Mouse (Mus musculus) CH12.LX (cell line): ENCODE data around the gene Nova2. TPM values are rescaled to one million over a fixed set of nuclear protein-coding genes. Genes with fewer than 3 reads are reported as not detected.
A peak's percentile ranks its signal among the peaks of the same experiment; 100 is the strongest.

Source experiments
- DNase-seq: peaks from one replicate; pipeline ENCODE4 v3.0.0-alpha.2; 2013; ENCODE audit errors: extremely low read depth
- H3K27ac ChIP-seq: 2 replicates; pipeline ENCODE4 v1.5.1; 2012; ENCODE audit warnings: low read depth, mild to moderate bottlenecking, control low read depth, moderate library complexity; ENCODE audit not compliant: insufficient read depth
- H3K27me3 ChIP-seq: replicated peaks from 2 replicates; pipeline ENCODE3; 2012; ENCODE audit warnings: inconsistent platforms
- H3K36me3 ChIP-seq, 2 experiments: replicated peaks in 1 of 2; 2 replicates each; pipeline versions ENCODE3 to v1.6.1; 2012; ENCODE audit warnings: inconsistent platforms in 1 of 2, low read length in 1 of 2, mild to moderate bottlenecking in 1 of 2, mixed read lengths in 1 of 2, moderate library complexity in 1 of 2; ENCODE audit not compliant: control insufficient read depth in 1 of 2, insufficient read depth in 1 of 2
- H3K4me1 ChIP-seq, 2 experiments: 2 replicates each; pipeline ENCODE4 v1.6.1; 2012; ENCODE audit warnings: inconsistent platforms in 1 of 2, moderate library complexity in 1 of 2; ENCODE audit not compliant: insufficient read depth in 2 of 2, control insufficient read depth in 1 of 2
- H3K4me2 ChIP-seq: 2 replicates; pipeline ENCODE4 v1.6.1; 2012; ENCODE audit warnings: low read depth, mild to moderate bottlenecking, control low read depth; ENCODE audit not compliant: poor library complexity, insufficient read depth, severe bottlenecking
- H3K4me3 ChIP-seq, 3 experiments: fragments of 150-350 bp in 1 of 3; sonication (generic) in 1 of 3; replicated peaks in 1 of 3; 2 replicates each; pipeline versions ENCODE3 to v1.5.1; 2011 to 2012; ENCODE audit warnings: low read depth in 2 of 3, low read length in 2 of 3, mild to moderate bottlenecking in 2 of 3, moderate library complexity in 2 of 3, control low read depth in 1 of 3, improper control_type of control experiment in 1 of 3, inconsistent platforms in 1 of 3, mixed read lengths in 1 of 3; ENCODE audit not compliant: poor library complexity in 1 of 3
- H3K79me2 ChIP-seq: replicated peaks from 2 replicates; pipeline ENCODE4 v1.6.1; 2012; ENCODE audit warnings: mild to moderate bottlenecking, moderate library complexity; ENCODE audit not compliant: control insufficient read depth, poor library complexity, insufficient read depth, severe bottlenecking; ENCODE audit errors: extremely low read depth
- H3K9ac ChIP-seq: 2 replicates; pipeline ENCODE4 v1.6.1; 2012; ENCODE audit warnings: low read depth, mild to moderate bottlenecking, control low read depth, moderate library complexity; ENCODE audit not compliant: insufficient read depth
- H3K9me3 ChIP-seq: replicated peaks from 2 replicates; pipeline ENCODE3; 2012; ENCODE audit warnings: low read length, inconsistent platforms, mixed read lengths
- BHLHE40 ChIP-seq: IDR thresholded peaks from 2 replicates; pipeline ENCODE4 v1.6.1; 2011; ENCODE audit warnings: mild to moderate bottlenecking, low read depth, low read length, improper control_type of control experiment
- CTCF ChIP-seq, 2 experiments: IDR thresholded peaks in 1 of 2; conservative IDR thresholded peaks in 1 of 2; 2 replicates each; pipeline ENCODE4 v1.5.1; 2011 to 2012; ENCODE audit warnings: low read depth in 2 of 2, low read length in 2 of 2, improper control_type of control experiment in 1 of 2, inconsistent platforms in 1 of 2, mild to moderate bottlenecking in 1 of 2, moderate library complexity in 1 of 2
- EP300 ChIP-seq: IDR thresholded peaks from 2 replicates; pipeline ENCODE4 v1.6.1; 2011; ENCODE audit warnings: low read length, improper control_type of control experiment
- ETS1 ChIP-seq: conservative IDR thresholded peaks from 2 replicates; pipeline ENCODE4 v1.6.1; 2012; ENCODE audit warnings: low read depth, mild to moderate bottlenecking, inconsistent platforms, low read length, improper control_type of control experiment, moderate library complexity
- GABPA ChIP-seq: IDR thresholded peaks from 2 replicates; pipeline ENCODE4 v1.6.1; 2012; ENCODE audit warnings: low read depth, low read length, improper control_type of control experiment, inconsistent platforms; ENCODE audit not compliant: insufficient replicate concordance
- IRF4 ChIP-seq: IDR thresholded peaks from 2 replicates; pipeline ENCODE4 v1.6.1; 2014; ENCODE audit warnings: low read depth, mild to moderate bottlenecking, inconsistent platforms, low read length, improper control_type of control experiment
- JUN ChIP-seq: IDR thresholded peaks from 2 replicates; pipeline ENCODE4 v1.6.1; 2011; ENCODE audit warnings: low read depth, mild to moderate bottlenecking, low read length, improper control_type of control experiment, moderate library complexity; ENCODE audit not compliant: insufficient read depth
- JUND ChIP-seq: conservative IDR thresholded peaks from 2 replicates; pipeline ENCODE4 v1.6.1; 2011; ENCODE audit warnings: low read depth, low read length, improper control_type of control experiment
- KAT2A ChIP-seq: IDR thresholded peaks from 2 replicates; pipeline ENCODE4 v1.6.1; 2012; ENCODE audit warnings: low read length, improper control_type of control experiment, inconsistent platforms; ENCODE audit not compliant: insufficient replicate concordance
- MAZ ChIP-seq: IDR thresholded peaks from 2 replicates; pipeline ENCODE4 v1.6.1; 2012; ENCODE audit warnings: low read depth, mild to moderate bottlenecking, inconsistent platforms, low read length, improper control_type of control experiment, moderate library complexity
- MEF2A ChIP-seq: IDR thresholded peaks from 2 replicates; pipeline ENCODE4 v1.6.1; 2014; ENCODE audit warnings: low read depth, mild to moderate bottlenecking, inconsistent platforms, low read length, improper control_type of control experiment, borderline replicate concordance
- MXI1 ChIP-seq: IDR thresholded peaks from 2 replicates; pipeline ENCODE4 v1.6.1; 2011; ENCODE audit warnings: mild to moderate bottlenecking, low read depth, low read length, improper control_type of control experiment
- NRF1 ChIP-seq: IDR thresholded peaks from 2 replicates; pipeline ENCODE4 v1.6.1; 2014; ENCODE audit warnings: low read depth, mild to moderate bottlenecking, inconsistent platforms, low read length, improper control_type of control experiment, moderate library complexity
- PAX5 ChIP-seq: IDR thresholded peaks from 2 replicates; pipeline ENCODE4 v1.6.1; 2012; ENCODE audit warnings: low read length, inconsistent platforms, mixed read lengths
- POLR2AphosphoS2 ChIP-seq: IDR thresholded peaks from 2 replicates; pipeline ENCODE4 v1.6.1; 2011; ENCODE audit warnings: low read depth, low read length, improper control_type of control experiment
- RAD21 ChIP-seq: IDR thresholded peaks from 2 replicates; pipeline ENCODE4 v1.6.1; 2011; ENCODE audit warnings: low read depth, mild to moderate bottlenecking, low read length, improper control_type of control experiment, moderate library complexity
- RCOR1 ChIP-seq: conservative IDR thresholded peaks from 2 replicates; pipeline ENCODE4 v1.6.1; 2012; ENCODE audit warnings: low read depth, mild to moderate bottlenecking, inconsistent platforms, low read length, improper control_type of control experiment
- SIN3A ChIP-seq: IDR thresholded peaks from 2 replicates; pipeline ENCODE4 v1.6.1; 2012; ENCODE audit warnings: low read length, improper control_type of control experiment, inconsistent platforms
- SMC3 ChIP-seq: IDR thresholded peaks from 2 replicates; pipeline ENCODE4 v1.6.1; 2011; ENCODE audit warnings: low read depth, low read length, improper control_type of control experiment
- TBP ChIP-seq: conservative IDR thresholded peaks from 2 replicates; pipeline ENCODE4 v1.6.1; 2011; ENCODE audit warnings: low read depth, low read length, improper control_type of control experiment
- USF1 ChIP-seq: IDR thresholded peaks from 2 replicates; pipeline ENCODE4 v1.6.1; 2014; ENCODE audit warnings: low read depth, mild to moderate bottlenecking, inconsistent platforms, low read length, improper control_type of control experiment
- ZC3H11A ChIP-seq: IDR thresholded peaks from 2 replicates; pipeline ENCODE4 v1.6.1; 2012; ENCODE audit warnings: low read depth, mild to moderate bottlenecking, inconsistent platforms, low read length, improper control_type of control experiment
- ZNF384 ChIP-seq: IDR thresholded peaks from 2 replicates; pipeline ENCODE4 v1.6.1; 2012; ENCODE audit warnings: low read depth, low read length, improper control_type of control experiment, inconsistent platforms
- dilution Hi-C: fragments of 300-500 bp; cut with MboI; formaldehyde crosslinking; loops from 2 replicates; pipeline ENCODE4 v1.14.3; 2020; ENCODE audit warnings: low sequenced_read_pairs; ENCODE audit not compliant: extremely low pct_unique_long_range_greater_than_20kb, extremely low pct_ligation_motif_present
- in situ Hi-C: fragments of 300-500 bp; cut with MboI; formaldehyde crosslinking; loops from 3 replicates; pipeline ENCODE4 v1.14.3; 2019; ENCODE audit warnings: low sequenced_read_pairs, low pct_ligation_motif_present, low pct_unique_long_range_greater_than_20kb, mixed read lengths
- polyA plus RNA-seq: library from polyadenylated mRNA; unstranded; fragments of >175 nt; gene quantifications from 2 replicates; pipeline ENCODE4 v1.2.1, GENCODE M21; 2012; ENCODE audit warnings: low read depth; ENCODE audit not compliant: insufficient read length
- total RNA-seq, 2 experiments: library from RNA; depleted of rRNA; stranded (reverse); fragments of 300-350 nt in 1 of 2; fragments of >200 nt in 1 of 2; gene quantifications; 2 replicates each; pipeline ENCODE4 v1.2.3; 2012 to 2014

Gene Nova2
- total and polyA plus RNA-seq, 3 experiments: 0.04 TPM; not detected in 2

DNA sequence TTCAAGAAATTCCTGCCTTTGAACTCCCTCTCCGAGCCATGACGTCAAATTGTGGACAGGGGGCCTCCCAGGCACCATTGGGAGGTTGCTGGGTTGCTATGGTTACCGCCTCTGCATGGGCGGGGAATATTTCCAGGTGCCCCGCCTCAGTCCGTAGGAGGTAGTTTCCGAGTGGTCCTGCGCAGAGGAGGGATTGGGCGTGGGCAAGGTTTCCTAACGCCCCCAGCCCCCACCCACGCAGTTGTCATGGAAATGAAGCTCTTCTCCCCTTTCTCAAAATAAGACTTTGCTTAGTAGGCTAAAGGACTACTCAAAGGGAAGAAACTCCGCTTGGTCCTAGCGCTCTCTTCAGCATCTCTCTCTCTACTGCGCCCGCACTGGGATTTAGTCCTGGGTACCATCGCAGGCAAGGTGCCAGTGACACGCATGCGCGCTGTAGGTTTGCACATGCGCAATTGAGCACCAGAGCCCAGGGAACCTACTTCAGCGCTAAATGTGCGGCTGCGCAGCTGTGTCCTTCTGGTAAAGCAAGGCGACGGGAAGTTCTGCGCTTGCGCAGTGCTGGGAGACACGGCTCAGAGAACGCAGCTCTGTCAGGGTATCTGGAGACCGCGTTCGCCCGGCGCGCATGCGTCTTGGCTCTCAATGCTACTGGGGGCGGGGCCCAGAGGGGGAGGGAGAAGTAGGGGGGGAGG is 65.1 kb downstream of the Nova2 start, which contains the start of gene Mypop (continued):
- TF ChIP-seq MEF2A: peak; percentile 70
- no peak for TF ChIP-seq EP300
- no peak for TF ChIP-seq ZC3H11A
- TF ChIP-seq POLR2AphosphoS2: peak; percentile 79; the same call in 1 of the 2 replicates
- peak; percentile 91 for TF ChIP-seq MAZ
- no peak for TF ChIP-seq PAX5
- peak; percentile 90 for TF ChIP-seq NRF1
- TF ChIP-seq RCOR1: no peak; the same call in 1 of the 2 replicates

DNA sequence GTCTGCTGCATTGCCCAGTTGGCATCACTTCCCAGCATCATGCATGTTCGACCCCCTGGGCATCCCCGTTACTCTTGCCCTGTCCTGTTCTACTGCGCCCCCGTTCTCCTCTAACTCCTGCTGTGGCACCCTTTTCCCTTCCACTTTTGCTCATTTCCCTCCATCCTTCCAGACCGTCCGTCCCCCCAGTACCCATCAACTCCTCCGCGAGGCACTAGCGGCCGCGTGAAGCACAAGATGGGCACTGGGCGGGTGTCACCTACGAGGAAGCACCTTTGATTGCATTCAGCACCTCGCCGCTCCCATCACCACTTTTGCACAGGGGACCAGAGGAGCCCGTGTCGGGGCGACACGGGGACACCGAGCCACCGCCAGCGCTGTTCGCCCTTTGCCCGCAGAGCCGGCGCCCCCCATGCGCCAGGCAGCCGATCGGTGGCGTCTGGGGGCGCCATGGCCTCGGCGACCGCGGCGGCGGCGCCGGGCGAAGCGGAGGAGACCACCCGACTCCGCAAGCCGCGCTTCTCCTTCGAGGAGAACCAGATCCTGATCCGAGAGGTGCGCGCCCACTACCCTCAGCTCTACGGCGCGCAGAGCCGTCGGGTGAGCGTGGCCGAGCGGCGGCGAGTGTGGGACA is 66.1 kb downstream of the Nova2 start:
- Histone ChIP-seq H3K36me3 (peaks cover 12 to 50% of the 10 kb centered on the region in 2 experiments), H3K4me3 (peak overlapping the region; percentile 46 to 54 (median 53)), H3K27ac (no peak overlapping the region), H3K79me2 (no peaks in the 10 kb centered on the region), H3K9me3 (peaks cover 2% of the 10 kb centered on the region), H3K4me1 (peaks cover 7 to 16% of the 10 kb centered on the region in 2 experiments), H3K27me3 (peaks cover 35% of the 10 kb centered on the region), H3K4me2 (peak overlapping the region; percentile 69), H3K9ac (peak overlapping the region; percentile 89)
- in situ Hi-C loops: no loop called here
- dilution Hi-C loops: no loop called here
- TF ChIP-seq SMC3 (no peak), MAZ (no peak), KAT2A (no peak), SIN3A (no peak)
- no peak for DNase-seq

DNA sequence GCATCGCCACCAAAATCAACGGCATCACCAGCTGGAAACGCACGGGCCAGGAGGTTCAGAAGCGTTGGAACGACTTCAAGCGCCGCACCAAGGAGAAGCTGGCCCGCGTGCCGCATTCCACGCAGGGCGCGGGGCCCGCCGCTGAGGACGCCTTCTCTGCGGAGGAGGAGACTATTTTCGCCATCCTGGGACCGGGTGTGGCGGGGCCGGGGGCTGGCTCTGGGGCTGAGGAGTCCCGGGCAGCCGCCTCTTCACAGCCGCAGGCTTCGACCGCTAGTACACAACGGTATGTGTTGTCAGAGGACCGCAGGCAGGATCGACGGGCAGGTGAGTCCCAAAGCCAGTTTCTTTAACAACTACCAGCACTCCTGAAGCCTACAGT is 66.6 kb downstream of the Nova2 start:
- Histone ChIP-seq H3K27ac (no peak overlapping the region), H3K27me3 (peaks cover 30% of the 10 kb centered on the region), H3K36me3 (peaks cover 12 to 52% of the 10 kb centered on the region in 2 experiments)
- in situ Hi-C loops: no loop called here
- TF ChIP-seq CTCF (conservative IDR thresholded peaks at IDR 0.05 in 1 of 2, IDR thresholded peaks at IDR 0.05 in 1 of 2; ENCODE audit: low read depth in 2 of 2, low read length in 2 of 2): no peak
- no peak for TF ChIP-seq SIN3A
- TF ChIP-seq PAX5: no peak
- no peak for TF ChIP-seq JUN
- TF ChIP-seq ETS1: no peak
- no peak for TF ChIP-seq ZNF384
- TF ChIP-seq BHLHE40: no peak
- TF ChIP-seq SMC3: no peak
- no peak for TF ChIP-seq MAZ
- no peak for TF ChIP-seq GABPA
- no peak for TF ChIP-seq TBP
- TF ChIP-seq MXI1: no peak
- no peak for TF ChIP-seq JUND
- TF ChIP-seq EP300: no peak
- TF ChIP-seq RAD21: no peak
- no peak for TF ChIP-seq USF1
- TF ChIP-seq IRF4: no peak
- TF ChIP-seq, all 38 proteins: peak for 0
- Histone ChIP-seq H3K4me3 (no peak overlapping the region), H3K9me3 (peaks cover 2% of the 10 kb centered on the region), H3K9ac (no peak overlapping the region), H3K4me2 (no peak overlapping the region), H3K79me2 (no peaks in the 10 kb centered on the region), H3K4me1 (peaks cover 7 to 16% of the 10 kb centered on the region in 2 experiments)
- DNase-seq: no peak
- dilution Hi-C loops: no loop called here
